ENCODE assay signal across 8 mouse cellular contexts in genomic region chr10:81526779-81527178, GRCm38 (mm10). TPM values are rescaled to one million over a fixed set of nuclear protein-coding genes. Genes with fewer than 3 reads are reported as not detected.
DNase-seq lines count a peak whose midpoint lies in the region; ATAC-seq and TF ChIP-seq lines count a peak whose summit lies in the region.

No protein-coding gene starts in this region.

- no peak for TF ChIP-seq EP300 in heart, postnatal 0 days (IDR thresholded peaks at IDR 0.05; ENCODE audit: low read depth)
- TF ChIP-seq EP300 in lung, postnatal 0 days (IDR thresholded peaks at IDR 0.05), result no peak

- no peaks in the 10 kb centered on the region for H3K9me3 ChIP-seq in heart, postnatal 0 days (replicated peaks; ENCODE audit: control insufficient read depth, low read length)
- H3K9me3 ChIP-seq in lung, postnatal 0 days (ENCODE audit: low read length), result no peaks in the 10 kb centered on the region

- no peak overlapping the region for H3K4me2 ChIP-seq in heart, postnatal 0 days (ENCODE audit: low read depth, low read length)
- no peak overlapping the region for H3K4me2 ChIP-seq in lung, postnatal 0 days (replicated peaks; ENCODE audit: low read depth, low read length)

- no peaks in the 10 kb centered on the region; the same call in 1 of the 2 replicates for H3K4me1 ChIP-seq in heart, postnatal 0 days (ENCODE audit: control insufficient read depth, insufficient read depth)
- H3K4me1 ChIP-seq in lung, postnatal 0 days (ENCODE audit: insufficient read depth, low read depth, low read length), result peaks cover 6% of the 10 kb centered on the region; the same call in 1 of the 2 replicates

- H3K36me3 ChIP-seq in heart, postnatal 0 days (replicated peaks; ENCODE audit: control insufficient read depth, insufficient read depth, low read length), result peaks cover 28% of the 10 kb centered on the region
- H3K36me3 ChIP-seq in lung, postnatal 0 days (ENCODE audit: insufficient read depth, low read length), result peaks cover 20% of the 10 kb centered on the region

- no peak overlapping the region for H3K9ac ChIP-seq in heart, postnatal 0 days (replicated peaks; ENCODE audit: low read depth, low read length)
- H3K9ac ChIP-seq in lung, postnatal 0 days (replicated peaks; ENCODE audit: low read depth), result no peak overlapping the region

- H3K27me3 ChIP-seq in heart, postnatal 0 days (ENCODE audit: control insufficient read depth, insufficient read depth, low read length), result no peaks in the 10 kb centered on the region; the same call in 1 of the 2 replicates
- no peaks in the 10 kb centered on the region for H3K27me3 ChIP-seq in lung, postnatal 0 days (replicated peaks; ENCODE audit: insufficient read depth, low read length)

- no peak overlapping the region for H3K27ac ChIP-seq in heart, postnatal 0 days (ENCODE audit: low read depth)
- no peak overlapping the region for H3K27ac ChIP-seq in lung, postnatal 0 days (ENCODE audit: low read length)

- ATAC-seq in CD4-positive, CD25-positive, alpha-beta regulatory T cell, adult 4 months, result peak; percentile 71
- ATAC-seq in heart, postnatal 0 days (ENCODE audit: insufficient read depth, low read depth), result peak; percentile 40; the same call in 1 of the 2 replicates
- peak; percentile 29; the same call in 1 of the 2 replicates for ATAC-seq in lung, postnatal 0 days

- H3K4me3 ChIP-seq in heart, postnatal 0 days (ENCODE audit: low read depth, low read length), result no peak overlapping the region
- H3K4me3 ChIP-seq in lung, postnatal 0 days (ENCODE audit: low read depth, low read length), result no peak overlapping the region

- peak; percentile 87 for TF ChIP-seq CTCF in heart, postnatal 0 days (IDR thresholded peaks at IDR 0.05; ENCODE audit: low read depth)
- peak; percentile 98 for TF ChIP-seq CTCF in lung, postnatal 0 days (IDR thresholded peaks at IDR 0.05)

- WGBS in heart, postnatal 0 days, result 14% methylated on average over 14 of the region's 14 CpGs
- WGBS in lung, postnatal 0 days, result 11% methylated on average over 14 of the region's 14 CpGs

- DNase-seq in adipocyte (ENCODE audit: low spot score), result peak; percentile 68
- peak; percentile 77 for DNase-seq in embryo, embryonic 9.5 days (ENCODE audit: extremely low spot score)
- DNase-seq in heart, postnatal 0 days (ENCODE audit: low spot score), result peak; percentile 26
- peak; percentile 85 to 91 for DNase-seq in kidney, postnatal 25 days
- peak; percentile 63 for DNase-seq in lung, postnatal 0 days (ENCODE audit: low spot score)
- peak; percentile 47 for DNase-seq in right cerebral cortex, postnatal 25 days
- peak; percentile 85 to 87 for DNase-seq in urinary bladder, postnatal 36 days (ENCODE audit: low spot score in 2 of 2)

RNA-seq across cellular contexts. Expression of gene Gna15, which starts 2.8 kb away (rescaled TPM):
- polyA plus RNA-seq in CD4-positive, CD25-positive, alpha-beta regulatory T cell, adult 4 months (2017; shearing (Covaris generic)), result 10 to 100 TPM; 28.5 to 31.9 TPM
- total RNA-seq in heart, postnatal 0 days (2014; rRNA removed; ENCODE audit: low replicate concordance), result 0.35 TPM in 1 of 2 replicates, not detected in the other
- polyA plus RNA-seq in heart, postnatal 0 days (2015; fragmentation: Nextera tagmentation; extraction: Ambion mirVana), result 0.59 and 0.63 TPM in 2 replicates
- polyA plus RNA-seq in lung, postnatal 0 days (2015; fragmentation: Nextera tagmentation; extraction: Ambion mirVana), result 4.2 and 4.6 TPM in 2 replicates

RNA-seq across cellular contexts. Expression of gene Gna11, which starts 18.2 kb away (rescaled TPM):
- polyA plus RNA-seq in CD4-positive, CD25-positive, alpha-beta regulatory T cell, adult 4 months (2017; shearing (Covaris generic)), result 10 to 100 TPM; 28.5 to 42.5 TPM
- 68.2 and 83.9 TPM in 2 replicates for total RNA-seq in heart, postnatal 0 days (2014; rRNA removed; ENCODE audit: low replicate concordance)
- 50.1 and 52.4 TPM in 2 replicates for polyA plus RNA-seq in heart, postnatal 0 days (2015; fragmentation: Nextera tagmentation; extraction: Ambion mirVana)
- 62.5 and 63.2 TPM in 2 replicates for polyA plus RNA-seq in lung, postnatal 0 days (2015; fragmentation: Nextera tagmentation; extraction: Ambion mirVana)

RNA-seq across cellular contexts. Expression of gene S1pr4, which starts 26.8 kb away (rescaled TPM):
- 10 to 100 TPM; 53.2 to 76.8 TPM for polyA plus RNA-seq in CD4-positive, CD25-positive, alpha-beta regulatory T cell, adult 4 months (2017; shearing (Covaris generic))
- total RNA-seq in heart, postnatal 0 days (2014; rRNA removed; ENCODE audit: low replicate concordance), result 0.66 TPM in 1 of 2 replicates, not detected in the other
- 0.34 and 0.43 TPM in 2 replicates for polyA plus RNA-seq in heart, postnatal 0 days (2015; fragmentation: Nextera tagmentation; extraction: Ambion mirVana)
- 19.0 and 19.3 TPM in 2 replicates for polyA plus RNA-seq in lung, postnatal 0 days (2015; fragmentation: Nextera tagmentation; extraction: Ambion mirVana)

RNA-seq across cellular contexts. Expression of gene Ncln, which starts 30.6 kb away (rescaled TPM):
- polyA plus RNA-seq in CD4-positive, CD25-positive, alpha-beta regulatory T cell, adult 4 months (2017; shearing (Covaris generic)), result 10 to 100 TPM; 41.9 to 63.2 TPM
- 88.5 and 91.5 TPM in 2 replicates for total RNA-seq in heart, postnatal 0 days (2014; rRNA removed; ENCODE audit: low replicate concordance)
- polyA plus RNA-seq in heart, postnatal 0 days (2015; fragmentation: Nextera tagmentation; extraction: Ambion mirVana), result 27.1 and 30.5 TPM in 2 replicates
- 40.7 and 46.7 TPM in 2 replicates for polyA plus RNA-seq in lung, postnatal 0 days (2015; fragmentation: Nextera tagmentation; extraction: Ambion mirVana)

RNA-seq across cellular contexts. Expression of gene Aes, which starts 32.5 kb away (rescaled TPM):
- 100 to 1,000 TPM; 103 to 139 TPM for polyA plus RNA-seq in CD4-positive, CD25-positive, alpha-beta regulatory T cell, adult 4 months (2017; shearing (Covaris generic))
- total RNA-seq in heart, postnatal 0 days (2014; rRNA removed; ENCODE audit: low replicate concordance), result 851 and 870 TPM in 2 replicates
- polyA plus RNA-seq in heart, postnatal 0 days (2015; fragmentation: Nextera tagmentation; extraction: Ambion mirVana), result 765 and 767 TPM in 2 replicates
- 467 and 473 TPM in 2 replicates for polyA plus RNA-seq in lung, postnatal 0 days (2015; fragmentation: Nextera tagmentation; extraction: Ambion mirVana)

Comparison
In these comparisons a context has a peak if more than half of its experiments do, and no peak if none do; other contexts are left out.
1. DNase-seq: peak in every context shown above with its lines; median percentile 88 in kidney, postnatal 25 days; 86 in urinary bladder, postnatal 36 days; 77 in embryo, embryonic 9.5 days; 68 in adipocyte; 63 in lung, postnatal 0 days; 47 in right cerebral cortex, postnatal 25 days; 26 in heart, postnatal 0 days.
2. RNA of gene S1pr4, which starts 26.8 kb away (polyA plus RNA-seq): 53.2 to 76.8 TPM in CD4-positive, CD25-positive, alpha-beta regulatory T cell, adult 4 months and 19.0 to 19.3 TPM in lung, postnatal 0 days; 0.34 to 0.43 TPM in heart, postnatal 0 days; every median in the first group is over 10 times any median in the second.
3. Peak in every context shown above with its lines, with median percentiles within 50 percentile points of each other: ATAC-seq.